Comparison of ENCODE assay signal across 8 mouse cellular contexts in genomic region chr8:57799797-57800204, GRCm38 (mm10).
A peak's percentile ranks its signal among the peaks of the same experiment; 100 is the strongest.
DNase-seq lines count a peak whose midpoint lies in the region; ATAC-seq lines count a peak whose summit lies in the region.

No protein-coding gene starts in this region.

- DNase-seq in ovary, adult 18-20 months (ENCODE audit: low spot score): peak; percentile 35
- DNase-seq in ovary, postnatal 10 days (ENCODE audit: low spot score): no peak
- DNase-seq in cerebellum, postnatal 36 days: peak; percentile 74 to 79
- peak; percentile 48 for DNase-seq in gastrocnemius, postnatal 14 days
- peak; percentile 51 for DNase-seq in left cerebral cortex, postnatal 4 days
- peak; percentile 26 to 53 for DNase-seq in right cerebral cortex, postnatal 36 days (ENCODE audit: low spot score in 2 of 2)

- intact Hi-C loops in gastrocnemius, postnatal 14 days (cut with DNase I; ENCODE audit: low total_unique reads): loop anchor here (2.0 to 10.0 kb wide), 2 partner anchors 227 to 365 kb away; no protein-coding TSS in a partner anchor
- intact Hi-C loops in left cerebral cortex, postnatal 4 days (cut with DNase I): loop anchor here (2.0 to 10.0 kb wide), 4 partner anchors 145 to 372 kb away; partner anchors contain the start of gene Galnt7

- ATAC-seq in inflammation-experienced regulatory T-cells, adult 6 months: peak; percentile 82
- ATAC-seq in megakaryocyte-erythroid progenitor cell, adult 5-6 weeks (replicated peaks; ENCODE audit: low FRiP score, low TSS enrichment, poor library complexity, severe bottlenecking): peak; percentile 94
